In the genomic region with DNA sequence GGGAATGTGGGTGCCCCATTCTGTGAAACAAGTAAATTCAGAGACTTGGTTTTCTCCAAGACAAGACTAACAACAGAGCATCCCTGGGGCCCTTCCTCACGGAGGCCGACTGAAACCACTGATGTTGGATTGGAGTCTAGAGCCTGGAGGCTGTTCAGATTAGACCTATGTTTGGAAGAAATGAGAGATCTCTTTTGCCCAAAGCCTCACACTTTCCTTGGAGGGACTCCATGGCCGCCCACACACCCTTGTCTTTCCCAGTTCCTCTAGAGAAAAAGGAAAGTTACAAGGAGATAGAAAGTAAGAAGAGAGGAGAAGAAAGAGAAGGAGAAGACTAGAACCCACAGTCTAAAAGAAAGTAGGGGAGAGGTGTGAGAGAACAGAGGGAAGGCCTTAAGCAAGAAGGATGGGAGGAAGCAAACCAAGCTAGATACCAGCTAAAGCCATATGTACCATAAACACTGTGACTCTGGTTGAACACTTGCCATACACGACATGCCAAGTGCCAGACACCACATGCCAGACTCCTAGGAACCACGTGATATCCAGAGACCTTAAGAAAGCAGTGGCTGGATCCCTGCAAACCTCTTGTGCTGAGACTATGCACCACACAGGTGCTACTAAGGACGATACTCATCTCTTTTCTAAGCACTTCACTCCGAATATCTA, we compare ENCODE assay signal across 9 mouse cellular contexts.
DNase-seq lines count a peak whose midpoint lies in the region; ATAC-seq and TF ChIP-seq lines count a peak whose summit lies in the region.
"Had no signal": no experiment of that assay in that cellular context is flagged by ENCODE, and none has a peak within 500 bp of the region (broad histone marks: within the 10 kb centered on the region; RNA-seq: fewer than 3 reads in every experiment).

No protein-coding gene starts in this region.

- H3K4me1 ChIP-seq in heart, embryonic 12.5 days (replicated peaks): no peaks in the 10 kb centered on the region; the same call in 1 of the 2 replicates
- H3K4me1 ChIP-seq in stomach, postnatal 0 days (replicated peaks; ENCODE audit: control insufficient read depth, insufficient read depth): no peaks in the 10 kb centered on the region
- H3K4me1 ChIP-seq in intestine, embryonic 15.5 days (replicated peaks): no peaks in the 10 kb centered on the region

- no peak overlapping the region for H3K27ac ChIP-seq in heart, embryonic 12.5 days (ENCODE audit: poor library complexity, severe bottlenecking)
- peak overlapping the region; percentile 46; the same call in 1 of the 2 replicates for H3K27ac ChIP-seq in stomach, postnatal 0 days (replicated peaks)
- H3K27ac ChIP-seq in intestine, embryonic 15.5 days: no peak overlapping the region
- H3K27ac ChIP-seq: neural tube, embryonic 12.5 days had no signal

- no peak overlapping the region for H3K9ac ChIP-seq in heart, embryonic 12.5 days
- H3K9ac ChIP-seq in stomach, postnatal 0 days (ENCODE audit: low read length): no peak overlapping the region
- H3K9ac ChIP-seq in intestine, embryonic 15.5 days: no peak overlapping the region
- H3K9ac ChIP-seq: neural tube, embryonic 12.5 days had no signal

- peak; percentile 64 to 70 for DNase-seq in heart, adult 18-20 months
- DNase-seq in ovary, postnatal 36 days (ENCODE audit: low spot score): peak; percentile 15
- DNase-seq in ovary, postnatal 10 days (ENCODE audit: low spot score): no peak
- DNase-seq in heart, postnatal 10 days: peak; percentile 54 to 58
- DNase-seq in stomach, postnatal 0 days (ENCODE audit: low spot score): no peak
- no peak for DNase-seq in thymus, postnatal 10 days (ENCODE audit: low spot score in 2 of 2)

- H3K9me3 ChIP-seq in heart, embryonic 12.5 days (replicated peaks): no peaks in the 10 kb centered on the region
- H3K9me3 ChIP-seq in stomach, postnatal 0 days (ENCODE audit: control insufficient read depth, low read length): no peaks in the 10 kb centered on the region
- H3K9me3 ChIP-seq in intestine, embryonic 15.5 days: no peaks in the 10 kb centered on the region
- H3K9me3 ChIP-seq: neural tube, embryonic 12.5 days had no signal

- TF ChIP-seq EP300 in stomach, postnatal 0 days (optimal IDR thresholded peaks at IDR 0.05): no peak

- ATAC-seq in heart, embryonic 12.5 days (ENCODE audit: insufficient number of reproducible peaks, low FRiP score): no peak
- ATAC-seq in stomach, postnatal 0 days (ENCODE audit: low FRiP score, low TSS enrichment): no peak
- ATAC-seq in intestine, embryonic 15.5 days: no peak

- H3K36me3 ChIP-seq in heart, embryonic 12.5 days: no peaks in the 10 kb centered on the region
- no peaks in the 10 kb centered on the region for H3K36me3 ChIP-seq in stomach, postnatal 0 days (ENCODE audit: control insufficient read depth, insufficient read depth, low read length)
- no peaks in the 10 kb centered on the region for H3K36me3 ChIP-seq in intestine, embryonic 15.5 days
- H3K36me3 ChIP-seq: neural tube, embryonic 12.5 days had no signal

- no peak overlapping the region for H3K4me2 ChIP-seq in heart, embryonic 12.5 days
- no peak overlapping the region for H3K4me2 ChIP-seq in stomach, postnatal 0 days (replicated peaks; ENCODE audit: low read depth)
- H3K4me2 ChIP-seq in intestine, embryonic 15.5 days (replicated peaks): no peak overlapping the region
- H3K4me2 ChIP-seq: neural tube, embryonic 12.5 days had no signal

- no peaks in the 10 kb centered on the region for H3K27me3 ChIP-seq in heart, embryonic 12.5 days (replicated peaks)
- no peaks in the 10 kb centered on the region for H3K27me3 ChIP-seq in stomach, postnatal 0 days (ENCODE audit: control insufficient read depth, insufficient read depth, low read length)
- H3K27me3 ChIP-seq in intestine, embryonic 15.5 days (replicated peaks): no peaks in the 10 kb centered on the region
- H3K27me3 ChIP-seq: neural tube, embryonic 12.5 days had no signal

- intact Hi-C loops in heart, postnatal 10 days (cut with DNase I): no loop called here

- WGBS in heart, embryonic 12.5 days: 71% methylated on average over 7 of the region's 7 CpGs
- 72% methylated on average over 7 of the region's 7 CpGs for WGBS in stomach, postnatal 0 days
- 80% methylated on average over 7 of the region's 7 CpGs for WGBS in intestine, embryonic 15.5 days

- no peak for TF ChIP-seq CTCF in stomach, postnatal 0 days (IDR thresholded peaks at IDR 0.05; ENCODE audit: low read depth)

- H3K4me3 ChIP-seq in heart, embryonic 12.5 days: no peak overlapping the region
- no peak overlapping the region for H3K4me3 ChIP-seq in stomach, postnatal 0 days (ENCODE audit: low read depth, low read length)
- no peak overlapping the region for H3K4me3 ChIP-seq in intestine, embryonic 15.5 days (replicated peaks)
- H3K4me3 ChIP-seq: neural tube, embryonic 12.5 days had no signal

Comparison
In these comparisons a context has a peak if more than half of its experiments do, and no peak if none do; other contexts are left out.
1. DNase-seq: peak in heart, adult 18-20 months (2 of 2), ovary, postnatal 36 days (single experiment) and heart, postnatal 10 days (2 of 2); none in ovary, postnatal 10 days (single experiment), stomach, postnatal 0 days (single experiment) and thymus, postnatal 10 days (0 of 2).